Mouse (Mus musculus) limb, embryonic 11.5 days (tissue): ENCODE results near the gene Tex101. TPM values are rescaled to one million over a fixed set of nuclear protein-coding genes. Genes with fewer than 3 reads are reported as not detected.
"Not testable (repeated sequence)": the region's sequence is repeated elsewhere in the genome, so short reads cannot be mapped to it uniquely, and the experiment has no call there.

Experiments used
- ATAC-seq: fragments of 200-750 bp; cut with Nextera tagmentation; 2 replicates; pipeline ENCODE4 v1.8.0; 2017; ENCODE audit warnings: low read depth; ENCODE audit not compliant: insufficient number of reproducible peaks, low FRiP score, low TSS enrichment
- DNase-seq: peaks from one replicate; pipeline ENCODE4 v3.0.0-alpha.2; 2015; ENCODE audit warnings: low spot score
- H3K27ac ChIP-seq: fragments of 300-500 bp; sonication (generic); replicated peaks from 2 replicates; pipeline ENCODE4 v1.5.1; 2014; ENCODE audit warnings: low read depth, mild to moderate bottlenecking, low read length
- H3K27me3 ChIP-seq: fragments of 300-500 bp; sonication (generic); 2 replicates; pipeline ENCODE4 v1.6.1; 2014; ENCODE audit warnings: mild to moderate bottlenecking, low read length, mixed read lengths; ENCODE audit not compliant: control insufficient read depth, insufficient read depth
- H3K36me3 ChIP-seq: fragments of 300-500 bp; sonication (generic); 2 replicates; pipeline ENCODE4 v1.6.1; 2014; ENCODE audit warnings: mild to moderate bottlenecking, low read length, moderate library complexity, mixed read lengths; ENCODE audit not compliant: control insufficient read depth, insufficient read depth
- H3K4me1 ChIP-seq: fragments of 300-500 bp; sonication (generic); 2 replicates; pipeline ENCODE4 v1.6.1; 2014; ENCODE audit warnings: low read length, mixed read lengths; ENCODE audit not compliant: control insufficient read depth, insufficient read depth
- H3K4me2 ChIP-seq: fragments of 300-500 bp; sonication (generic); 2 replicates; pipeline ENCODE4 v1.6.1; 2014; ENCODE audit warnings: low read depth, mild to moderate bottlenecking, moderate library complexity; ENCODE audit not compliant: severe bottlenecking
- H3K4me3 ChIP-seq: fragments of 300-500 bp; sonication (generic); 2 replicates; pipeline ENCODE4 v1.5.1; 2014; ENCODE audit warnings: low read depth, low read length
- H3K9ac ChIP-seq: fragments of 300-500 bp; sonication (generic); 2 replicates; pipeline ENCODE4 v1.6.1; 2014; ENCODE audit warnings: mild to moderate bottlenecking, low read length
- H3K9me3 ChIP-seq: fragments of 300-500 bp; sonication (generic); 2 replicates; pipeline ENCODE4 v1.6.1; 2016; ENCODE audit warnings: low read length; ENCODE audit not compliant: control insufficient read depth
- WGBS: fragments of 180-500 bp; shearing (Covaris S2); extraction: QIAGEN DNeasy Blood & Tissue Kit; methylation state at CpG from one replicate; pipeline ENCODE4 v1.1.7; 2014; 5-methylcytosine and 5-hydroxymethylcytosine counted together
- polyA plus RNA-seq: library from polyadenylated mRNA; unstranded; fragments of >200 nt; fragmentation: Nextera tagmentation; extraction: Ambion mirVana; gene quantifications from 2 replicates; pipeline ENCODE4 v1.2.1, GENCODE M21; 2014

Tex101 gene
- polyA plus RNA-seq: not detected in 2 replicates

- Histone ChIP-seq H3K36me3 (no peaks in the 10 kb centered on the region), H3K9ac (no peak within 1 kb of the TSS), H3K27ac (no peak within 1 kb of the TSS), H3K27me3 (no peaks in the 10 kb centered on the region), H3K4me1 (no peaks in the 10 kb centered on the region), H3K4me2 (no peak within 1 kb of the TSS), H3K9me3 (no peaks in the 10 kb centered on the region), H3K4me3 (no peak within 1 kb of the TSS)
- DNase-seq: no peak
- no peak for ATAC-seq
- WGBS: 92% methylated on average over 9 of the region's 9 CpGs
Measured at GRCm38 (mm10) chr7:24676575-24676974, at the start of gene Tex101. Tex101 (minus strand) TSS chr7:24676675.

GRCm38 (mm10) chr7:24715039-24715438 lies 38.6 kb upstream of the Tex101 start:
- no peak for ATAC-seq
- Histone ChIP-seq H3K36me3 (no peaks in the 10 kb centered on the region), H3K4me3 (no peak overlapping the region), H3K9me3 (no peaks in the 10 kb centered on the region), H3K27me3 (no peaks in the 10 kb centered on the region), H3K27ac (no peak overlapping the region), H3K4me1 (no peaks in the 10 kb centered on the region), H3K9ac (no peak overlapping the region), H3K4me2 (no peak overlapping the region)
- DNase-seq: no peak
- 82% methylated on average over 6 of the region's 6 CpGs for WGBS

GRCm38 (mm10) chr7:24708832-24709292 lies 32.4 kb upstream of the Tex101 start, which contains the start of gene BC049730:
BC049730 (plus strand) TSS chr7:24709242.
- 94% methylated on average over 14 of the region's 14 CpGs for WGBS
- no peak within 1 kb of the TSS for H3K27ac ChIP-seq
- no peaks in the 10 kb centered on the region for H3K4me1 ChIP-seq
- no peak within 1 kb of the TSS for H3K4me3 ChIP-seq
- H3K4me2 ChIP-seq: no peak within 1 kb of the TSS
- no peaks in the 10 kb centered on the region for H3K36me3 ChIP-seq
- no peak within 1 kb of the TSS for H3K9ac ChIP-seq
- ATAC-seq: no peak
- H3K9me3 ChIP-seq: no peaks in the 10 kb centered on the region; the same call in 1 of the 2 replicates
- H3K27me3 ChIP-seq: no peaks in the 10 kb centered on the region
- no peak for DNase-seq

GRCm38 (mm10) chr7:24702841-24703240 lies 26.4 kb upstream of the Tex101 start:
- WGBS: 69% methylated on average over 9 of the region's 9 CpGs
- not testable (repeated sequence) for H3K4me1 ChIP-seq, H3K9me3 ChIP-seq, H3K27ac ChIP-seq, H3K9ac ChIP-seq, H3K27me3 ChIP-seq, H3K4me3 ChIP-seq, DNase-seq, H3K4me2 ChIP-seq, H3K36me3 ChIP-seq, ATAC-seq

GRCm38 (mm10) chr7:24697891-24698290 lies 21.4 kb upstream of the Tex101 start:
- H3K4me1 ChIP-seq, ATAC-seq, H3K27me3 ChIP-seq, H3K9me3 ChIP-seq, DNase-seq, H3K4me3 ChIP-seq, H3K9ac ChIP-seq, H3K36me3 ChIP-seq, H3K4me2 ChIP-seq, H3K27ac ChIP-seq: not testable (repeated sequence)
- WGBS: 83% methylated on average over 4 of the region's 4 CpGs

GRCm38 (mm10) chr7:24692693-24693092 lies 16.2 kb upstream of the Tex101 start:
- H3K9ac ChIP-seq, H3K4me1 ChIP-seq, H3K4me2 ChIP-seq, DNase-seq, H3K9me3 ChIP-seq, ATAC-seq, H3K27me3 ChIP-seq, H3K27ac ChIP-seq, H3K4me3 ChIP-seq, H3K36me3 ChIP-seq: not testable (repeated sequence)
- 79% methylated on average over 3 of the region's 3 CpGs for WGBS

- H3K4me1 ChIP-seq, H3K27me3 ChIP-seq, DNase-seq, H3K4me3 ChIP-seq, H3K27ac ChIP-seq, H3K36me3 ChIP-seq, H3K9ac ChIP-seq, ATAC-seq, H3K4me2 ChIP-seq, H3K9me3 ChIP-seq: not testable (repeated sequence)
- 92% methylated on average over 10 of the region's 10 CpGs for WGBS
Measured at GRCm38 (mm10) chr7:24687519-24687918, 11.0 kb upstream of the Tex101 start.

- not testable (repeated sequence) for H3K9me3 ChIP-seq, H3K4me2 ChIP-seq, H3K27ac ChIP-seq, H3K27me3 ChIP-seq, H3K4me3 ChIP-seq, ATAC-seq, H3K36me3 ChIP-seq, H3K4me1 ChIP-seq, DNase-seq, H3K9ac ChIP-seq
- WGBS: 81% methylated on average over 7 of the region's 7 CpGs
Measured at GRCm38 (mm10) chr7:24684121-24684520, 7.6 kb upstream of the Tex101 start.

GRCm38 (mm10) chr7:24671944-24672439 lies 4.5 kb downstream of the Tex101 start:
- WGBS: 88% methylated on average over 23 of the region's 23 CpGs
- Histone ChIP-seq H3K36me3 (no peaks in the 10 kb centered on the region), H3K9ac (no peak overlapping the region), H3K4me2 (no peak overlapping the region), H3K27me3 (no peaks in the 10 kb centered on the region), H3K4me3 (no peak overlapping the region), H3K4me1 (no peaks in the 10 kb centered on the region), H3K27ac (no peak overlapping the region), H3K9me3 (no peaks in the 10 kb centered on the region)
- no peak for DNase-seq
- ATAC-seq: no peak
